Mouse (Mus musculus): ENCODE data around the gene D630045J12Rik.

DNA sequence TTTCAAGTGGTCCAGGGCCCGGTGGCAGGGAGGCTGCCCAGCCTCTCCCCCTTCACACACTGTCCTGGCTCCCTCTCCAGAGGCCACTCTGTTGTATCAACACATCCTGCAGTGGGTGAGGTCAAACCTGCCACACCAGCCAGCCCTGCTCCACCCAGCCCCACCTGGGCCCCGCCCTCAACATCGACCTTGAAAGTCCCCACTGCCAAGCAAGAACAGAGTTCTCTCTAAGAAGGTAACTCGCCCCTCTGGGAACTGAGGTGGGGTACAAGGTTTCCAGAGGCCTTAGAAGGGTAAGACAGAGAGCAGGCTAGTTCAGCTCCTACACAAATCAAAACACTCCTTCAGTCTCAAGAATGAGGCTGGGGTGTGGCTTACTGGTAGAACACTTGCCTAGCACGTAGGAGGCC, 156.8 kb downstream of the D630045J12Rik start:
- no peak for TF ChIP-seq CTCF (IDR thresholded peaks at IDR 0.05; ENCODE audit: insufficient read depth, low read length)
- TF ChIP-seq POLR2A (IDR thresholded peaks at IDR 0.05; ENCODE audit: borderline replicate concordance, extremely low read depth, low read depth, low read length): no peak

Data from lung, adult 2 months (tissue).